Mouse (Mus musculus) 3134 (cell line): ENCODE data around the gene Cd63.

ENCODE experiments used
- DNase-seq: peaks from one replicate; pipeline ENCODE4 v3.0.0-alpha.2; 2011; ENCODE audit warnings: low spot score; ENCODE audit not compliant: insufficient read length; ENCODE audit errors: extremely low read depth

The Cd63 gene

GRCm38 (mm10) chr10:128900698-128901097, at the start of gene Cd63:
Gene Cd63, plus strand, starts transcription at chr10:128900989.
- no peak for DNase-seq

DNA sequence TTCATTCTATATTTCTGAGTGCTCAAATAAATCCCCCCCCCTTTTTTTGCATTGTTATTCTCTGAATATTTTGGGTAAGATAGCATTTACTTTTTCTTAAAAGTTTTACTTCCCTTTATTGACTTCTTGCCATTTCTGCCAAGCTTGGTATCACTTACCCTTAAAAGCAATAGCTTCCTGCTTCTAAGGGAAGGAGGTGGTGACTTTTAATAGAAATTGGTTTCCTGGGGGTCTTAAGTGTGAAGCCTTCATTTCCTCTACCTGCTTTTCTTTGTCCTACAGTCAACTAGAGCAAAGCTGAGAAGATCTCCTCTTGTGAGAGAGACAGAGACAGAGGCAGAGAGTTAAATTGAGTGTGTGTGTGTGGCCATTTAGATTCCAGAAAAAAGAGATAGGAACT, 39.6 kb upstream of the Cd63 start:
- no peak for DNase-seq

DNA sequence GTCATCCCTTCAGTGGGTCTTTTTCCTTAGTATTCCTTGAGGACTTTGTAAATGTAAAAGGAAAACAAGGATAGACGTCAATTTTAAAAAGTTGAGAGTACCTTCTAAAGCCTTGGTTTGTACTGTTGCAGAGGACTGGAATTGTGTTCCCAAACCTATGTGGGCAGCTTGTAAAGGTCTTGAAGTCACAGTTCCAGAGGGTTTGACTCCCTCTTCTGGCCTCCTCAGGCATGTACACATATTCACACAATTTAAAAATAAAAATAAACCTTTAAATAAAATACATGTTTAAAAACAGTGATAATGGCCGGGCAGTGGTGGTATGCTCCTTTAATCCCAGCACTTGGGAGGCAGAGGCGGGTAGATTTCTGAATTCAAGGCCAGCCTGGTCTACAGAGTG, 34.7 kb upstream of the Cd63 start:
- DNase-seq, result no peak

DNA sequence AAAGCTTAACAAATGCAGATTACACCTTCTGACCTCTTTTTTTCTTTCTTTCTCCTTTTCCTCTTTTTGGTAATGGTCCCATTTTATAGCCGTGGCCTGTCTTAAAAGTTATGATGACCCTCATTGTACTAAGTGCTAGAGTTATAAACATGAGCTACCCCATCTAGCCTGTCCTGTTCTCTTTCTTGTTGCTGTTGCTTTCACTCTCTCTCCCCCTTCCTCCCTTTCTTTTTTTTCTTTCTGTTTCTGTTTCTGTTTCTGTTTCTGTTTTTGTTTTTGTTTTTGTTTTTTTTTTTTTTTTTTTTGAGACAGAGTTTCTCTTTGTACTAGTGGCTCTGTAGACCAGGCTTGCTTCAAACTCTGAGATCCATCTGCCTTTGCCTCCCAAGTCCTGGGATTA, 34.3 kb upstream of the Cd63 start:
- no peak for DNase-seq

DNA sequence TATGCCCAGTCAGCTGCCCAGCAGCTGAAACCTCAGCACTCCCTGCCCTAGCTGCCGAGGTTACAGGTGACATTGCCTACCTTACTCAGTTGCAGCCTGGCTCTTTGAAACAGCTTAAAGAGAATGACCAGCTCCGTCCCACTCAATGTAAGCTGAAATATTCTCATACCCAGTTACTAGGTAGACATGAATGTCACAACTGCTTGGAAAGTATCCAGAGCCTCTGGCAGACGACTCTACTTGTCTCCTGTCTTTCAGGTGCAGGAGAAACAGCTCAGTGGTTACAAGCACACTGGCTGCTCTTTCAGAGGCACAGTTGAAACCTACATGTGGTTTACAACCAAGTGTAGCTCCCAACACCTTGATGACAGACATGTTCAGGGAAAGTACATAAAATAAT, 30.4 kb upstream of the Cd63 start:
- DNase-seq, result no peak

DNA sequence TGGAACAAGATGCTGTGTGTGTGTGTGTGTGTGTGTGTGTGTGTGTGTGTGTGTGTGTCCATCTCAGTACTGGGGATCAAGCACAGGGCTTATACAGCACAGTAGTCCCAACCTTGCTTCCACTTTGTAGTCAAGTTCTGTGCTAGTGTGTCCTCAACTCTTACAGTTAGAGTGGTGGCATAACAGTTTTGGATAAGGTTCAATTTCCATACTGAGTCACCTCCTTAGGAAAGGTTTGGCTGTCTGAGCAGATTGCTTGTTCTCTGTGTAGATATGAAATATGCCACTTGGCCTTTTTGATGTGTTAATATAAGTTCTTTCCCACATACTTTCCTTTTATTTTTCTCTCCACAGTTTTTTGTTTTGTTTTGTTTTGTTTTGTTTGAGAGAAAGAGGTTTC, 22.5 kb upstream of the Cd63 start:
- DNase-seq, result no peak

GRCm38 (mm10) chr10:128878811-128879210, 22.0 kb upstream of the Cd63 start:
- no peak for DNase-seq

- DNase-seq, result no peak
Measured at GRCm38 (mm10) chr10:128882067-128882466, 18.7 kb upstream of the Cd63 start.

DNA sequence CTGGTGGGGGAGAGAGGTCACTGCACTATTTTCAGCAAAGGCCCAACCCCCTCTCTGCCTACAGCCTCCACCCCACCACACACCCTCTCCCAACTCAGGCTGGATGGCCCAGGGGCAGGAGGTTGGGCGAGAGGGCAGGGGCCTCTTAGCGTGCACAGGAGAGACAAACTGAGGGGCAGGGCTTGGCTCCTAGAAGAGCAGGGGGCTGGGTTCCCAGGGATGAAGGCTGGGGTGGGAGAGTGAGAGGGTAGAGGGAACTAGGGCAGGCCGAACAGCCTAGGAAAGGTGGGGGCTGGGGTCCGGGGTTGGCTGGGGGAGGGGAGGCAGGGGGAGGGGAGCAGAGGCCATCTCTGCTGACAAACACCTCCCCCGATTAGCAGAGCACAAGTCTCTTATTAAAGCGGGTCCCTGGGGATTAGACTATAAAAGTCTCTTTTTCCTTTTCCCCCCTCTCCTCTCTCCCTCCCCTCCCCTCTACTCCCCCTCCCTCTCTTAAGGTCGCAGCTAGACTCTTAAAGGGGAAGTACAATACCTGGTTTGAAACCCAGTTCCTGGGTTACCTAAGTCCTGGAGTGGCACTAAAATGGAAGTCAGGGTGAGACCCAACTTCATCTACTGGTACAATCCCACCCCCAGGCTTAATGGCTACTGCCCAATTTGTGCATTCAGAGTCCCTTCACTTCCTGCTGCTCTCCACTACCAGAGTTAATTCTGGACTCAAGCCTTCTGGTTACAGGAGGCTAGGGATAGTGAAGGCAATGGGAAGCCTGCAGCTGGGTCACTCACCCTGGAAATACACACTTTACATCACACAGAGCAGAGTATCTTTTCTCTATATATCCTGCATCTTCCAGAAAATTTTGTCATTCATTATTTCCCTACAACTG, 11.6 kb upstream of the Cd63 start:
- DNase-seq, result no peak

DNA sequence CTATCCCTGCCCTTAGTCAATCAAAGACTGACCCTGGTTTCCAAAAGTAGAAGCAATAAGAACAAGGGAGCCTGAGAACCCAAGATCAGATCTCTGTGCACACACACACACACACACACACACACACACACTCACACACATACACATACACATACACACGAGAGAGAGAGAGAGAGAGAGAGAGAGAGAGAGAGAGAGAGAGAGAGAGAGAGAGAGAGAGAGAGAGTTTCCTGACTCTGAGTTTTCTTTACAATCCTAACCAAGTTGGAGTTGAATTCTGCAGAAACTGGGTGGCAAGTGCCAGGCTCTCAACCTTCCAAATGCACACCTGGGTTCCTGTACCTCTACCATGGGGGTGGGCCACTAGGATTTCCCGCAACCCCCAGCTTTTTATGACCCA, 10.9 kb upstream of the Cd63 start:
- DNase-seq, result no peak

GRCm38 (mm10) chr10:128890383-128891295, 10.2 kb upstream of the Cd63 start:
- DNase-seq, result peak; percentile 80

DNA sequence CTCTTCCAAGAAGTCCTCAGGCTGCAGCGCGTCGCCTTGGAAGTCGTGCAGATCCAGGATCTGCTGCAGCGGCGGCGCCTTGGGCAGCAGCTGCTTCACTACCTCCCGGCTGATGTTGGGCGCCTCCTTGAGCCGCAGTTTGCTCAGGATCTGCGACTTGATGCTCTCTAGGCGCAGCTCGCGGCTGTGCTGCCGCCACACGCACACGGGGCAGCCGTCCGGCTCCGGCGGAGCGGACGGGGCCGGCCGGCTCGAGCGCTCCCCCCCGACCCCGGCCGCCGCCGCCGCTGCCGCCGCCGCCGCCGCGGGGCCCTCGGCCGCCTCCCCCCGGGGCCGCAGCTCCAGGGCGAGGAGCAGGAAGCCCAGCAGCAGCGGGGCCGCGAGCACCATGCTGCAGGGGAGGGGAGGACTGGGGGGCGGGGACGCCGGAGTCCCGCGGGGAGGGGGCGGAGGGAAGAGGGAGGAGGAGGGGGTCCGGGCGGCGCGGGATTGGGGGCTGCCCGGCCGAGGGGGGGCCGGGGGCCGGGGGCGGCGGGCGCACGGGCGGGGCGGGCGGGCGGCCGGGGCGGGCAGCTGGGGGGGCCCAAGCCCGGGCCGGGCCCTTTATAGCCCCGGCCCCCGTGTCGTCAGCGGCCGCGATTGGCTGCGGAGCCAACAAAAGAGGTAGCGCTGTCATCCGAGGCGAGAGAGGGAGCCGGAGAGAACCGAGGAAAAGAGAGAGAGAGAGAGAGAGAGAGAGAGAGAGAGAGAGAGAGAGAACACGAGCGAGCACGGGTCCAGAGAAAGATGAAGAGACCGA, 9.3 kb upstream of the Cd63 start, which contains the start of gene Gdf11:
Gdf11 (minus strand) TSS at position 423 of the 799 bp plus-strand sequence.
- DNase-seq, result peak; percentile 71

GRCm38 (mm10) chr10:128892246-128892645, 8.5 kb upstream of the Cd63 start:
- DNase-seq, result no peak

DNA sequence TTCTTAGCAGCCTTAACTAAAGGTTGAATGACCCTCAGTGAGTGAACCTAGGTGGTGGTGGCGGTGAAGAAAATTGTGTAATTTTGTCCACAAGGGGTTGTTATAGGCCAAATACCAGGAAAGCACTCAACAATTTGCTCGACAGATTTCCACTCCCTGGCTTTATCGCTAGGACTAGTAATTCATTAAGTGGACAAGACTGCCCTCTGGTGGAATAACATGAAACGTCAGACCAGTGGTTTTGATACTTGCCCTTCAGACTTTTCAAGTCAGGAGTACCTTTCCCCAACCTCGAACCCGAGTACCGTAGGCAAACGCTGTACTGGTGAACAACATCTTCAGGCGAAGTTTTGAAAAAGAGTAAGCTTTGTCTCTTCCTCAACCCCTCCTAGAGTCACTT, 5.4 kb upstream of the Cd63 start:
- DNase-seq, result no peak

DNA sequence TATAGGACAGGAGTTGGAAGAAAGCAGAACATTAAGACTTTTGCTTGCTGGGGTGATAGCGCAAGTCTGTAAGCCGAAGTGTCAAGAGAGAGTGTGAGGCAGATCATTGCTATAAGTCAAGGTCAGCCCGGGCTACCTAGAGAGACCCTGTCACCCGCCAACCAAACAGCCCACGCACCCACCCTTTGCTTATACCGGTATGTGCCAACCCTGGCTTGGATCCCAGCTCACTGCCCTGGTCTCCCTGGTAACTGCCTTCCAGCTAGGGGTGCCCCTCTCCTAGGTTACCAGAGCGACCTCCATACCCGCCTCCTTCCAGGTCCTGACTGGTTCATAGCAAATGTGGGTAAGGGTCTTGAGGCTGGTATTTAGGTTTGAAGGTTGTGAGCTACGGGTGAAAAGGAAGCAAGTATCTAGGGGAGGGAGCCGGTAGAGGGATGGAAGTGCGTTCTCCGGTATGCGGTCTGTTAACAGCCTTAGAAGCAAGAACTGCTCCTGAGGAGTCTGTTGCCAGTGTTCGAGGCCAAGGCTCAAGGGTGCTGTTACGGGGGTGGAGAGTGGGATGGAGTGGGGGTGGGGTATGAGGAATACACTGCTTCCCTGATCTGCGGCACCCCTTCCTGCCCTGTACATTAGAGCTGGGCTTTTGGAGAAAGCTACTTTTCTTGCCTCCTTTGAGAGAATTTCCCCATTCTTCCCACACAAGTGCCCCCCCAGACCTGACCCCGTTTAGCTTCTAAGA, 4.7 kb upstream of the Cd63 start:
- DNase-seq, result no peak

GRCm38 (mm10) chr10:128896807-128897206, 4.0 kb upstream of the Cd63 start:
- DNase-seq, result no peak

GRCm38 (mm10) chr10:128897501-128897900, 3.3 kb upstream of the Cd63 start:
- no peak for DNase-seq

- DNase-seq, result no peak
Measured at GRCm38 (mm10) chr10:128899759-128900490, 864 bp upstream of the Cd63 start.

- DNase-seq, result no peak
Measured at GRCm38 (mm10) chr10:128901409-128901808, 620 bp downstream of the Cd63 start.
